Mouse (Mus musculus) embryonic facial prominence, embryonic 11.5 days (tissue): ENCODE results near the gene Eif4g1. TPM values are rescaled to one million over a fixed set of nuclear protein-coding genes. Genes with fewer than 3 reads are reported as not detected.

Source experiments
- ATAC-seq: fragments of 200-750 bp; cut with Nextera tagmentation; replicated peaks from 2 replicates; pipeline ENCODE4 v1.8.0; 2017; ENCODE audit warnings: low read depth; ENCODE audit not compliant: insufficient number of reproducible peaks, low FRiP score, low TSS enrichment
- DNase-seq: peaks from one replicate; pipeline ENCODE4 v3.0.0-alpha.2; 2015; ENCODE audit warnings: low spot score
- H3K27ac ChIP-seq: fragments of 300-500 bp; sonication (generic); replicated peaks from 2 replicates; pipeline ENCODE4 v1.5.1; 2014; ENCODE audit warnings: mild to moderate bottlenecking, low read depth, low read length, control low read depth
- H3K27me3 ChIP-seq: fragments of 300-500 bp; sonication (generic); 2 replicates; pipeline ENCODE4 v1.6.1; 2014; ENCODE audit warnings: mild to moderate bottlenecking, low read length, moderate library complexity, mixed read lengths; ENCODE audit not compliant: control insufficient read depth, insufficient read depth
- H3K36me3 ChIP-seq: fragments of 300-500 bp; sonication (generic); replicated peaks from 2 replicates; pipeline ENCODE4 v1.6.1; 2014; ENCODE audit warnings: low read depth, mild to moderate bottlenecking, low read length, moderate library complexity, mixed read lengths; ENCODE audit not compliant: control insufficient read depth, insufficient read depth
- H3K4me1 ChIP-seq: fragments of 300-500 bp; sonication (generic); 2 replicates; pipeline ENCODE4 v1.6.1; 2014; ENCODE audit warnings: low read length, mixed read lengths; ENCODE audit not compliant: control insufficient read depth, insufficient read depth
- H3K4me2 ChIP-seq: fragments of 300-500 bp; sonication (generic); 2 replicates; pipeline ENCODE4 v1.6.1; 2014; ENCODE audit warnings: low read depth, mild to moderate bottlenecking, control low read depth, low read length, moderate library complexity
- H3K4me3 ChIP-seq: fragments of 300-500 bp; sonication (generic); 2 replicates; pipeline ENCODE4 v1.5.1; 2014; ENCODE audit warnings: low read depth, low read length, control low read depth
- H3K9ac ChIP-seq: fragments of 300-500 bp; sonication (generic); replicated peaks from 2 replicates; pipeline ENCODE4 v1.6.1; 2014; ENCODE audit warnings: mild to moderate bottlenecking, control low read depth, low read length
- H3K9me3 ChIP-seq: fragments of 300-500 bp; sonication (generic); replicated peaks from 2 replicates; pipeline ENCODE4 v1.6.1; 2016; ENCODE audit warnings: mild to moderate bottlenecking, low read length, inconsistent platforms, mixed read lengths; ENCODE audit not compliant: control insufficient read depth
- WGBS: fragments of 180-500 bp; shearing (Covaris S2); extraction: QIAGEN DNeasy Blood & Tissue Kit; methylation state at CpG from one replicate; pipeline ENCODE4 v1.1.7; 2014; 5-methylcytosine and 5-hydroxymethylcytosine counted together
- polyA plus RNA-seq: library from polyadenylated mRNA; unstranded; fragments of >200 nt; fragmentation: Nextera tagmentation; extraction: Ambion mirVana; gene quantifications from 2 replicates; pipeline ENCODE4 v1.2.1, GENCODE M21; 2014

Gene Eif4g1
- polyA plus RNA-seq, 1 experiment from 2014 or later: 156 TPM

- Histone ChIP-seq H3K4me2 (no peak overlapping the region), H3K4me1 (peaks cover 8% of the 10 kb centered on the region), H3K9me3 (no peaks in the 10 kb centered on the region), H3K4me3 (no peak overlapping the region), H3K27ac (no peak overlapping the region), H3K27me3 (no peaks in the 10 kb centered on the region), H3K9ac (no peak overlapping the region), H3K36me3 (no peaks in the 10 kb centered on the region; the same call in none of the 2 replicates)
- no peak for DNase-seq
- no peak for ATAC-seq
- 92% methylated on average over 10 of the region's 10 CpGs for WGBS
These were observed 35.0 kb downstream of the Eif4g1 start for GRCm38 (mm10) chr16:20703071-20703470.

GRCm38 (mm10) chr16:20703699-20704400 lies 35.7 kb downstream of the Eif4g1 start:
- DNase-seq (no peak), ATAC-seq (no peak)
- 88% methylated on average over 6 of the region's 6 CpGs for WGBS
- Histone ChIP-seq H3K4me1 (peaks cover 8% of the 10 kb centered on the region), H3K27ac (no peak overlapping the region), H3K9me3 (no peaks in the 10 kb centered on the region), H3K4me2 (no peak overlapping the region), H3K4me3 (no peak overlapping the region), H3K9ac (no peak overlapping the region), H3K36me3 (no peaks in the 10 kb centered on the region; the same call in none of the 2 replicates), H3K27me3 (no peaks in the 10 kb centered on the region)

- WGBS: 83% methylated on average over 3 of the region's 3 CpGs
- Histone ChIP-seq H3K9me3 (no peaks in the 10 kb centered on the region), H3K4me3 (no peak overlapping the region), H3K4me1 (peaks cover 8% of the 10 kb centered on the region), H3K36me3 (no peaks in the 10 kb centered on the region; the same call in none of the 2 replicates), H3K27ac (no peak overlapping the region), H3K27me3 (no peaks in the 10 kb centered on the region), H3K9ac (no peak overlapping the region), H3K4me2 (no peak overlapping the region)
- ATAC-seq (no peak), DNase-seq (no peak)
These were observed 37.7 kb downstream of the Eif4g1 start for GRCm38 (mm10) chr16:20705786-20706185.

- Histone ChIP-seq H3K36me3 (no peaks in the 10 kb centered on the region; the same call in none of the 2 replicates), H3K4me3 (no peak overlapping the region), H3K27ac (no peak overlapping the region), H3K4me1 (peaks cover 5% of the 10 kb centered on the region), H3K27me3 (no peaks in the 10 kb centered on the region), H3K9ac (no peak overlapping the region), H3K9me3 (no peaks in the 10 kb centered on the region), H3K4me2 (no peak overlapping the region)
- WGBS: 98% methylated on average over 2 of the region's 2 CpGs
- no peak for ATAC-seq
- DNase-seq: no peak
These were observed 38.4 kb downstream of the Eif4g1 start for GRCm38 (mm10) chr16:20706407-20707055.

- Histone ChIP-seq H3K27ac (no peak overlapping the region), H3K4me2 (no peak overlapping the region), H3K27me3 (no peaks in the 10 kb centered on the region), H3K36me3 (peaks cover 3% of the 10 kb centered on the region), H3K4me3 (no peak overlapping the region), H3K9me3 (no peaks in the 10 kb centered on the region), H3K4me1 (no peaks in the 10 kb centered on the region), H3K9ac (no peak overlapping the region)
- ATAC-seq (peak; percentile 31; the same call in 1 of the 2 replicates), DNase-seq (no peak)
- WGBS: 92% methylated on average over 21 of the region's 21 CpGs
These were observed 40.3 kb downstream of the Eif4g1 start for GRCm38 (mm10) chr16:20708220-20708938.

- DNase-seq: peak; percentile 81
- peak; percentile 66 for ATAC-seq
- Histone ChIP-seq H3K27me3 (no peaks in the 10 kb centered on the region), H3K4me3 (no peak overlapping the region), H3K9ac (no peak overlapping the region; the same call in 1 of the 2 replicates), H3K4me2 (no peak overlapping the region), H3K4me1 (no peaks in the 10 kb centered on the region), H3K9me3 (no peaks in the 10 kb centered on the region), H3K27ac (no peak overlapping the region), H3K36me3 (peaks cover 3% of the 10 kb centered on the region)
- WGBS: 75% methylated on average over 19 of the region's 19 CpGs
These were observed 41.0 kb downstream of the Eif4g1 start for GRCm38 (mm10) chr16:20708939-20709734.

- no peak for ATAC-seq
- Histone ChIP-seq H3K9ac (no peak overlapping the region), H3K9me3 (no peaks in the 10 kb centered on the region), H3K4me3 (no peak overlapping the region), H3K27me3 (no peaks in the 10 kb centered on the region), H3K4me1 (peaks cover 4% of the 10 kb centered on the region; the same call in 1 of the 2 replicates), H3K36me3 (peaks cover 3% of the 10 kb centered on the region), H3K27ac (no peak overlapping the region), H3K4me2 (no peak overlapping the region)
- WGBS: 93% methylated on average over 11 of the region's 11 CpGs
- DNase-seq: no peak
These were observed 42.3 kb downstream of the Eif4g1 start for GRCm38 (mm10) chr16:20710370-20710769.
